Mouse (Mus musculus): ENCODE data around the gene Rap1gap. TPM values are rescaled to one million over a fixed set of nuclear protein-coding genes. Genes with fewer than 3 reads are reported as not detected.
A peak's percentile ranks its signal among the peaks of the same experiment; 100 is the strongest.

The Rap1gap gene
- polyA plus RNA-seq, 1 experiment from 2014 or later = 25.5 TPM

- Histone ChIP-seq H3K4me1 (ENCODE audit: control insufficient read depth, insufficient read depth, low read length) (peaks cover 4% of the 10 kb centered on the region), H3K9ac (ENCODE audit: low read length) (no peak overlapping the region), H3K36me3 (ENCODE audit: control insufficient read depth, insufficient read depth, low read length) (no peaks in the 10 kb centered on the region), H3K4me2 (ENCODE audit: low read length) (no peak overlapping the region), H3K4me3 (ENCODE audit: low read depth, low read length) (no peak overlapping the region), H3K27me3 (replicated peaks; ENCODE audit: control insufficient read depth, insufficient read depth, low read length) (no peaks in the 10 kb centered on the region), H3K9me3 (replicated peaks; ENCODE audit: control insufficient read depth, low read length) (no peaks in the 10 kb centered on the region), H3K27ac (ENCODE audit: low read depth, low read length) (no peak overlapping the region)
- ATAC-seq (no peak), DNase-seq (ENCODE audit: low spot score) (no peak)
- 90% methylated on average over 10 of the region's 10 CpGs for WGBS
These were observed 27.8 kb downstream of the Rap1gap start for GRCm38 (mm10) chr4:137692107-137692902.

- 81% methylated on average over 8 of the region's 8 CpGs for WGBS
- ATAC-seq (no peak), DNase-seq (ENCODE audit: low spot score) (no peak)
- Histone ChIP-seq H3K4me2 (ENCODE audit: low read length) (no peak overlapping the region), H3K4me3 (ENCODE audit: low read depth, low read length) (no peak overlapping the region), H3K4me1 (ENCODE audit: control insufficient read depth, insufficient read depth, low read length) (peaks cover 6% of the 10 kb centered on the region), H3K9me3 (replicated peaks; ENCODE audit: control insufficient read depth, low read length) (no peaks in the 10 kb centered on the region), H3K27ac (ENCODE audit: low read depth, low read length) (no peak overlapping the region), H3K9ac (ENCODE audit: low read length) (no peak overlapping the region), H3K27me3 (replicated peaks; ENCODE audit: control insufficient read depth, insufficient read depth, low read length) (no peaks in the 10 kb centered on the region), H3K36me3 (ENCODE audit: control insufficient read depth, insufficient read depth, low read length) (no peaks in the 10 kb centered on the region)
These were observed 30.8 kb downstream of the Rap1gap start for GRCm38 (mm10) chr4:137695300-137695699.

- H3K4me2 ChIP-seq (ENCODE audit: low read length) = no peak overlapping the region
- H3K27me3 ChIP-seq (replicated peaks; ENCODE audit: control insufficient read depth, insufficient read depth, low read length) = no peaks in the 10 kb centered on the region
- no peaks in the 10 kb centered on the region for H3K9me3 ChIP-seq (replicated peaks; ENCODE audit: control insufficient read depth, low read length)
- H3K36me3 ChIP-seq (ENCODE audit: control insufficient read depth, insufficient read depth, low read length) = no peaks in the 10 kb centered on the region
- H3K27ac ChIP-seq (ENCODE audit: low read depth, low read length) = peak overlapping the region; percentile 14; the same call in 1 of the 2 replicates
- no peak overlapping the region for H3K4me3 ChIP-seq (ENCODE audit: low read depth, low read length)
- ATAC-seq (no peak), DNase-seq (ENCODE audit: low spot score) (peak; percentile 59)
- WGBS = 10% methylated on average over 4 of the region's 4 CpGs
- peaks cover 6% of the 10 kb centered on the region for H3K4me1 ChIP-seq (ENCODE audit: control insufficient read depth, insufficient read depth, low read length)
- H3K9ac ChIP-seq (ENCODE audit: low read length) = 0 out of 2 replicates have a peak overlapping the region, but pooled peaks have one; percentile 5
These were observed 31.4 kb downstream of the Rap1gap start for GRCm38 (mm10) chr4:137695900-137696299.

- 70% methylated on average over 13 of the region's 13 CpGs for WGBS
- Histone ChIP-seq H3K9ac (ENCODE audit: low read length) (no peak overlapping the region), H3K4me2 (ENCODE audit: low read length) (no peak overlapping the region), H3K36me3 (ENCODE audit: control insufficient read depth, insufficient read depth, low read length) (no peaks in the 10 kb centered on the region), H3K4me1 (ENCODE audit: control insufficient read depth, insufficient read depth, low read length) (peaks cover 6% of the 10 kb centered on the region), H3K9me3 (replicated peaks; ENCODE audit: control insufficient read depth, low read length) (no peaks in the 10 kb centered on the region), H3K27ac (ENCODE audit: low read depth, low read length) (no peak overlapping the region), H3K27me3 (replicated peaks; ENCODE audit: control insufficient read depth, insufficient read depth, low read length) (no peaks in the 10 kb centered on the region), H3K4me3 (ENCODE audit: low read depth, low read length) (no peak overlapping the region)
- ATAC-seq (no peak), DNase-seq (ENCODE audit: low spot score) (no peak)
These were observed 32.8 kb downstream of the Rap1gap start for GRCm38 (mm10) chr4:137697156-137697885.

GRCm38 (mm10) chr4:137698076-137698985 lies 33.8 kb downstream of the Rap1gap start:
- Histone ChIP-seq H3K36me3 (ENCODE audit: control insufficient read depth, insufficient read depth, low read length) (no peaks in the 10 kb centered on the region), H3K9ac (ENCODE audit: low read length) (no peak overlapping the region), H3K27ac (ENCODE audit: low read depth, low read length) (no peak overlapping the region), H3K4me3 (ENCODE audit: low read depth, low read length) (no peak overlapping the region), H3K4me1 (ENCODE audit: control insufficient read depth, insufficient read depth, low read length) (peaks cover 6% of the 10 kb centered on the region), H3K27me3 (replicated peaks; ENCODE audit: control insufficient read depth, insufficient read depth, low read length) (no peaks in the 10 kb centered on the region), H3K4me2 (ENCODE audit: low read length) (no peak overlapping the region), H3K9me3 (replicated peaks; ENCODE audit: control insufficient read depth, low read length) (no peaks in the 10 kb centered on the region)
- DNase-seq (ENCODE audit: low spot score) (peak; percentile 14), ATAC-seq (no peak)
- 70% methylated on average over 7 of the region's 7 CpGs for WGBS

GRCm38 (mm10) chr4:137699264-137700211 lies 35.0 kb downstream of the Rap1gap start:
- Histone ChIP-seq H3K4me2 (ENCODE audit: low read length) (no peak overlapping the region), H3K36me3 (ENCODE audit: control insufficient read depth, insufficient read depth, low read length) (no peaks in the 10 kb centered on the region), H3K27me3 (replicated peaks; ENCODE audit: control insufficient read depth, insufficient read depth, low read length) (no peaks in the 10 kb centered on the region), H3K9ac (ENCODE audit: low read length) (no peak overlapping the region), H3K4me3 (ENCODE audit: low read depth, low read length) (no peak overlapping the region), H3K4me1 (ENCODE audit: control insufficient read depth, insufficient read depth, low read length) (peaks cover 6% of the 10 kb centered on the region), H3K9me3 (replicated peaks; ENCODE audit: control insufficient read depth, low read length) (no peaks in the 10 kb centered on the region), H3K27ac (ENCODE audit: low read depth, low read length) (no peak overlapping the region)
- no peak for ATAC-seq
- no peak for DNase-seq (ENCODE audit: low spot score)
- whole genome bisulfite sequencing = 48% methylated on average over 21 of the region's 21 CpGs

- H3K9me3 ChIP-seq (replicated peaks; ENCODE audit: control insufficient read depth, low read length) = no peaks in the 10 kb centered on the region
- no peak overlapping the region for H3K4me3 ChIP-seq (ENCODE audit: low read depth, low read length)
- peaks cover 4% of the 10 kb centered on the region for H3K4me1 ChIP-seq (ENCODE audit: control insufficient read depth, insufficient read depth, low read length)
- no peak overlapping the region for H3K27ac ChIP-seq (ENCODE audit: low read depth, low read length)
- H3K36me3 ChIP-seq (ENCODE audit: control insufficient read depth, insufficient read depth, low read length) = no peaks in the 10 kb centered on the region
- no peak overlapping the region for H3K4me2 ChIP-seq (ENCODE audit: low read length)
- no peak overlapping the region for H3K9ac ChIP-seq (ENCODE audit: low read length)
- WGBS = 74% methylated on average over 6 of the region's 6 CpGs
- DNase-seq (ENCODE audit: low spot score) (no peak), ATAC-seq (no peak)
- no peaks in the 10 kb centered on the region for H3K27me3 ChIP-seq (replicated peaks; ENCODE audit: control insufficient read depth, insufficient read depth, low read length)
These were observed 36.4 kb downstream of the Rap1gap start for GRCm38 (mm10) chr4:137700960-137701359.

GRCm38 (mm10) chr4:137703077-137703476 lies 38.6 kb downstream of the Rap1gap start:
- ATAC-seq (no peak), DNase-seq (ENCODE audit: low spot score) (no peak)
- H3K4me1 ChIP-seq (ENCODE audit: control insufficient read depth, insufficient read depth, low read length) = peaks cover 13% of the 10 kb centered on the region
- 0 out of 2 replicates have a peak, but pooled peaks cover 2% of the 10 kb centered on the region for H3K27me3 ChIP-seq (replicated peaks; ENCODE audit: control insufficient read depth, insufficient read depth, low read length)
- WGBS = 91% methylated on average over 5 of the region's 5 CpGs
- H3K4me2 ChIP-seq (ENCODE audit: low read length) = no peak overlapping the region
- H3K4me3 ChIP-seq (ENCODE audit: low read depth, low read length) = no peak overlapping the region
- no peak overlapping the region for H3K27ac ChIP-seq (ENCODE audit: low read depth, low read length)
- no peaks in the 10 kb centered on the region for H3K36me3 ChIP-seq (ENCODE audit: control insufficient read depth, insufficient read depth, low read length)
- no peaks in the 10 kb centered on the region for H3K9me3 ChIP-seq (replicated peaks; ENCODE audit: control insufficient read depth, low read length)
- H3K9ac ChIP-seq (ENCODE audit: low read length) = no peak overlapping the region

Measured in forebrain, embryonic 14.5 days (tissue).